Mouse (Mus musculus) cerebellum, adult 9-10 months (tissue): ENCODE data around the gene Nudt5.

ENCODE experiments used
- DNase-seq: peaks from one replicate; pipeline ENCODE4 v3.0.0; 2022

The Nudt5 gene

GRCm38 (mm10) chr2:5844873-5845631 lies at the start of gene Nudt5, which contains the start of gene Cdc123:
TSS of gene Nudt5 (plus strand) at chr2:5845019.
TSS of gene Cdc123 (minus strand) at chr2:5845164.
- DNase-seq: peak; percentile 93

DNA sequence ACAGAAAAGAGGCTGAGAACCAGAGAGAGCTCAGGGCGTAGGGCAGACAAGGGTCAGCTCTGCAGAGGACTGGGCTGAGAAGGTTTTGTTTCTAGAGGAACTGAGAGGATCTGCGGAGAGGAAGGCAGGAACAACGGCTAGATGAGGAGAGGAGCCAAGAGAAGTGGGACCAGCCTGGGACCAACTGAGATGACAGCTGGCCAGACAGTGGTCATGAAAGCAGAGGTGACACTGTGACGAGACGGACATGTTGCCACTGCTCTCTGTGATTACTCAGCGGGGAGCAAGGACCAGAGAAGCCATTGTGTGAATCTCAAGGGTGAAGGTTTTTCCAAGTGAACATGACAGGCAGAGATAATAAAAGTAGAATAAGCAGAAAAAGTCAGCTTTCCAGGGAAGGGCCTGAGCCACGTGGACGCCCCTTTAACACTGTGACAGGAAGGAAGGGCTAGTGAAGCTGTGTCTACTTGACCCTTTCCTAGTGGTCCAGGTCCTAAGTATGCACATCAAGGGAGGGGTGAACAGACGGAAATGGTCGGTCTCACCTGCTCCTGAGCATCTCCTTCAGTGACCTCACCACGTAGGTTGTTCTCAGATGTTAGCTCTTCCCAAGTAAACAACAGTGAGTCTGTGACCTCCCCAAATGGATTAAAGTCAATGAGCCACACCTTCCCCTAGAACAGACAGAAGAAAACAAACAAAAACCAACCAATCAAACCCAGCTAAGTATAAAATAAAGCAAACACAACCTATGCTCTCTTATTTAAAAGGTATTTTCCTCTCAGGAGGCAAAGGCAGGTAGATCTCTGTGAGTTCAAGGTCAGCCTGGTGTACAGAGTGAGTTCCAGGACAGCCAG lies 46.8 kb upstream of the Nudt5 start:
- DNase-seq: no peak

GRCm38 (mm10) chr2:5801182-5801640 lies 43.6 kb upstream of the Nudt5 start:
- DNase-seq: no peak

GRCm38 (mm10) chr2:5801927-5802590 lies 42.8 kb upstream of the Nudt5 start:
- DNase-seq: no peak

GRCm38 (mm10) chr2:5804440-5805045 lies 40.3 kb upstream of the Nudt5 start:
- DNase-seq: no peak

- no peak for DNase-seq
These were observed 39.6 kb upstream of the Nudt5 start for GRCm38 (mm10) chr2:5805228-5805627.

- peak; percentile 8 for DNase-seq
These were observed 38.6 kb upstream of the Nudt5 start for GRCm38 (mm10) chr2:5806201-5806600.

DNA sequence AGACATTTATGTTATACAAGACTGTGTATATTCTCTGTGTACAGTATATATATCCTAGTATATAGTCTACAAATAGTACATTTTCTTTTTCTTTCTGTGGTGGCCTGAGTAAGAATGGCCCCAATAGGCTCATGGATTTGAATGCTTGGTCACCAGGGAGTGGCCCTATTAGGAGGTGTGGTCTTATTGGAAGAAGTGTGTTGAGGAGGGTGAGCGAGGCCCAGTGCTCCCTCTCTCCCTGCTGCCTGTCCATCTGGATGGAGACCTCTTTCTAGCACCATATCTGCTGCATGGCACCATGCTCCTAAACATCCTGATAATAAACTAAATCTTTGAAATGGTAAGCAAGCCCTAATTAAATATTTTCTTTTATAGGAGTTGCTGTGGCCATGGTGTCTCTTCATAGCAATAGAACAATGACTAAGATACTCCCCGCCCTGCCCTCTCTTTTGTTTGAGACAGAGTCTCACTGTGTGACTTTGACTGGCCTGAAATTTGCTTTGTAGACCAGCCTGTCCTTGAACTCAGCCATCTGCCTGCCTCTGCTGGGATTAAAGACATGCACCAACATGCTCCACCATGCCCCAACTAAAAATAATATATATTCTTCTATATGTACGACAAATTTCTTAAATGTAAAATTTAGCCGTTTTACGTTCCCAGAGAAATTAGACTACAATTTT lies 34.6 kb upstream of the Nudt5 start:
- no peak for DNase-seq

GRCm38 (mm10) chr2:5811235-5811782 lies 33.5 kb upstream of the Nudt5 start:
- no peak for DNase-seq

DNA sequence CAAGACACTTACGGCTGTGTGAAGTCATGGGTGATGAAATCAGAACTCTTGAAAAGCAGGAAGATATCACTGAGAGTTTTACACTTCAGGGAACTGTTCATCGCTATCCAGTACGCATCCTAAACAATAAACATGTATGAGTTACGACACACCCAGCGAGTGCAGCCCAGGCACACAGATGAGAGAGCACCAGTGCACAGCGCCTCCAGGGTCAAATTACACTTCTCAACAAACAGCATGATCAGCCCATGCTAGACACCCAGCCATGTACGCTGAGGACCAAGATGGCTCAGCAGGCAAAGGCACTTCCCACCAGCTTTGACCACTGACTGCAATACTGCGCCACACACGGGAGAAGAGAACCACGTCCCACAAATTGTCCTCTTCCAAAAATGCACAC lies 23.6 kb upstream of the Nudt5 start:
- DNase-seq: no peak

- no peak for DNase-seq
These were observed 22.4 kb upstream of the Nudt5 start for GRCm38 (mm10) chr2:5822449-5822848.

- no peak for DNase-seq
These were observed 20.6 kb upstream of the Nudt5 start for GRCm38 (mm10) chr2:5824213-5824612.

GRCm38 (mm10) chr2:5824685-5825084 lies 20.1 kb upstream of the Nudt5 start:
- no peak for DNase-seq

DNA sequence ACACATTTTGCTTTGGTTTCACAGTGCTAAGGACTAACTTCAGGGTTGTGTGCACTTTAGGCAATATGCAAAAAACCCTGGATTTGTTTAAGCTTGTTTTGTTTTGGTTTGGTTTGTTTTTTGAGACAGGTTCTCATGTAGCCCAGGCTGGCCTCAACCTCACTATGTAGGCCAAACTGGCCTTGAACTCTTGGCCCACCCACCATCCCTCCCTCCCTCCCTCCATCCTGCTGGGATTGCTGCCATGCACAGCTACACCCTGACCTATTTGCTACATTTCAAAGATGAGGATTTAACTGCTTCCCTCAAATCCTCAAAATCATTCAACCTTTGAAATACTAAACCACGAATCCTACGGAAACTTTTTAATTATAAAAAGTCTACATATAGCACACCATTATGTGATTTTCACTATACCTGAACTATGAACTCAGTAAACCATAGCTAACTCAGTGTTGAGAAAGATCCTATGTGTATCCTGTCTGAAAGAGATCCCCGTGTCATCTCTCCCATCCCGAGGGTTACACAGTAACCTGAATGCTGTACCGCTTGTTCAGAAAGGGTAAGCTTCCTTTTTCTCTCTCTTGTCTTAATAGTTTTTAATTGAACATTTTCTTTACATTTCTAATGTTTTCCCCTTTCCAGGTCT lies 19.4 kb upstream of the Nudt5 start:
- DNase-seq: no peak

DNA sequence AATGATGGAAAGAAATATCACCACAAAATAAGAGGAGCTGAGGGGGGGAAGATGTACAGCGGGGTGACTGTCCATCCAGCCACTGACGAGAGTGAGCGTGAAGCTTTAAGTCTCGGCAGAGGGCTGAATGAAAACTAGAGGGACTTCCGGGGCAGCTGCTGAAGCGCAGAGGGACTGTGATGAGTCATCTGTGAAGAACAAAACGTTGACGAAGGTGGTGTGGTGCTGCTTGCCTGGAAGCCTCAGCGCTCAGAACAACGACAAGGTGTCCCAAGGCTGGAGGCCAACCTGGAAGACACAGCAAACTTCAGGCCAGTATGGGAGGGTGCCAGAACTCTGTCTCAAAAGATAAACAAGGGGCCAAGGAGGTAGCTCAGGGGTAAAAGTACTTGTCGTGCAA lies 4.0 kb upstream of the Nudt5 start:
- DNase-seq: no peak

DNA sequence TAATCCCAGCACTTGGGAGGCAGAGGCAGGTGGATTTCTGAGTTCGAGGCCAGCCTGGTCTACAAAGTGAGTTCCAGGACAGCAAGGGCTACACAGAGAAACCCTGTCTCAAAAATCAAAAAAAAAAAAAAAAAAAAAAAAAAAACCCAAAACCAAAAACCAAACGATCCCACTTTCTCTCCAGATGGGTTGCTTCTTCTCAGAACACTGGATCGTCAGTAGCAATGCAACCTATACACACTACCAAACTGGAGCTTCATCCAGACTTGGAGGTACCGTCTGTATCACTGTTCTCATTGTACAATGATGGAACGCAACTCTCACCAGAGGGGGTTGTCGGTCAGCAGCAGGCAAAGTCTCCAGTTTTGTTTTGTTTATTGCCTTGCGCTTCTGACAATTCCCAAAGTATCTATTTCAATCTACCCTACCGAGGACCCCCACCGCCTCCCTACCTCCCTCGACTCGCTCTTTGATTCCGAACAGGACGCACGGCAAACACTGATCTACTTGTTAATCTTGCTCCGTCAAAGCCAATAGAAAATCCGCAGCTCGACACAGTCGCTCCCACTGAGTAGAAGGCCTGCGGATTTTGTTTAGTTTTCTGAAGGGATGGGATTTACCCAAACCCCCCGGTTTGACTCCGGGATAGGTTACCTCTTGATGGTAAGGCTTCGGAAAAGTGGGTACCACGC lies 492 bp upstream of the Nudt5 start:
- DNase-seq: no peak

- peak; percentile 32 for DNase-seq
These were observed 1.0 kb downstream of the Nudt5 start for GRCm38 (mm10) chr2:5845826-5846225.

- DNase-seq: no peak
These were observed 6.3 kb downstream of the Nudt5 start for GRCm38 (mm10) chr2:5851116-5851515.

GRCm38 (mm10) chr2:5851866-5852265 lies 7.0 kb downstream of the Nudt5 start:
- no peak for DNase-seq

DNA sequence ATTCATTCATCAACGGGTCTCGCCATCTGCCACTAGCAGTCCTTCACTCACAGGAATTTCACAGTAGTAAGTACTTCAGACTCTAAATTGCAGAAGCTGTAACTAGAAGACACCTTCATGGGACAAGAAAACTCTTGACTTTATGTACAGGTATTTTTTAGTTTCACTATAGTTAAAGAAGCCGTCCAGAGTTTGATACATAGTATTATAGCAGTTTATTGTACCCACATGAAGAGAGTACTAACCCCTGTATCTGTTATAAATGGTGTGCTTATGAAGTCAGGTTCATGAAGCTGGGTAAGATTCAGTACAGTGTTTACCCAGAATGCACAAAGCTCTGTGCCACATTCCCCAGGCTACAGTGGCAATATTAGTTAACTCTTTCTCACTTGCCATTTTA lies 18.0 kb downstream of the Nudt5 start, which contains the start of gene Gm13199:
Gene Gm13199 (minus strand): TSS at position 101 of the 400 bp plus-strand sequence.
- no peak for DNase-seq

DNA sequence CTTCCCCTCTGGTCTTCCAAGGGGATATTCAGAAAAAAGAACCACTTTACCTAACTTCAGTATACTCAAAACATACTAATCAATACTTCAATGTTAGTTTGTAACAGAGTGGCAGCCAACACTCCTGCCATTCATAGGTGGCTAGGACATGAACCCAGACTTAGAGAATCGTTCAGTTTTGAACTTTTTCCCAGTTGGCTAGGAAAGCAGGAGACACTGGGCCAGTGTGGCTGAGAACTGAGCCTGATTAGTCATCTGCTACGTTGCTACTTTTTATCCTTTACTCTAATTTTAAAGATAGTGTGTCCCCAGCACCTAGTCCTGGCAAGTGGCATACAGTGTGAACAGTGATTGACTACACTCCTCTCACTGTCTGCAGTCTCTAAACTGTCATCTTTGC lies 22.9 kb downstream of the Nudt5 start:
- no peak for DNase-seq
